12 mouse cellular contexts compared by ENCODE assay signal in the genomic region with DNA sequence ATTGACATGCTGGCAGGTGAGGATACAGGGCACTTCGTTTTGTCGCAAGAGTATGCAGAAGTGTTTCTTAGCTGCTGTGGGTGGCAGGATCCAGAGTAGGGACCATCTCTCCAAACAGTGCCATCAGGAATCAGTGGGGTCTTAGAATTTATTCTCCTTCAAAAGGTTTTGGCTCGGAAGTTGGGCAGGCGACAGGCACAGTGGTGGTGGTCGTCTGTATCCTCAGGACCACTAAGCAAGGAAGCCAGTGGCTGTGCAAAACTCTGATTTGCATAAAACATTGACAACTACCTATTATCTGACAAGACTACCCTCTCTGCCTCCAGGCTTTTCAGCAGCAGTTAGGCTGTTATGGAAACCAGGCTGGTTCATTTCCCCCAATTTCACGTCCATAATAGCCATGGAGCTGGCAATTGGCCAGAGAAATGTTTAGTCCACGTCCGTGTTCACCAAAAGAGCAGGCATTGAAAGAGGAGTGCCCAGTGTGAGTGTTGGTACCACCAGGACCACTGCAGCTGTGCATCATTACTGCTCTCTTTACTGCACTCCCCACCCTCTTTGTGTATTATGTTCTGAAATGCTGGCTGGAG.
A peak's percentile ranks its signal among the peaks of the same experiment; 100 is the strongest.
DNase-seq lines count a peak whose midpoint lies in the region; ATAC-seq lines count a peak whose summit lies in the region.
"Had no signal": no experiment of that assay in that cellular context is flagged by ENCODE, and none has a peak within 500 bp of the region (broad histone marks: within the 10 kb centered on the region; RNA-seq: fewer than 3 reads in every experiment).

No protein-coding gene starts in this region.

- H3K4me2 ChIP-seq in hindbrain, embryonic 11.5 days (replicated peaks; ENCODE audit: low read depth, low read length) = peak overlapping the region; percentile 14; the same call in 1 of the 2 replicates
- peak overlapping the region; percentile 36 for H3K4me2 ChIP-seq in midbrain, embryonic 15.5 days
- H3K4me2 ChIP-seq: lung, embryonic 15.5 days had no signal

- H3K4me3 ChIP-seq in hindbrain, embryonic 11.5 days (ENCODE audit: low read depth, low read length) = no peak overlapping the region
- no peak overlapping the region for H3K4me3 ChIP-seq in midbrain, embryonic 15.5 days
- H3K4me3 ChIP-seq: limb, embryonic 13.5 days; lung, embryonic 15.5 days had no signal

- no peaks in the 10 kb centered on the region for H3K9me3 ChIP-seq in hindbrain, embryonic 11.5 days (ENCODE audit: control insufficient read depth, low read length)
- no peaks in the 10 kb centered on the region for H3K9me3 ChIP-seq in midbrain, embryonic 15.5 days
- H3K9me3 ChIP-seq: limb, embryonic 13.5 days; lung, embryonic 15.5 days had no signal

- no peaks in the 10 kb centered on the region for H3K27me3 ChIP-seq in hindbrain, embryonic 11.5 days (ENCODE audit: control insufficient read depth, insufficient read depth, low read length)
- no peaks in the 10 kb centered on the region for H3K27me3 ChIP-seq in midbrain, embryonic 15.5 days (replicated peaks)
- H3K27me3 ChIP-seq: lung, embryonic 15.5 days had no signal

- DNase-seq in right cerebral cortex, postnatal 10 days (ENCODE audit: low spot score in 2 of 2) = peak; percentile 44 to 46
- DNase-seq in right cerebral cortex, postnatal 36 days (ENCODE audit: low spot score in 2 of 2) = no peak
- DNase-seq in hindbrain, embryonic 11.5 days (ENCODE audit: low spot score) = peak; percentile 36
- DNase-seq in layer of hippocampus, postnatal 10 days (ENCODE audit: low spot score in 2 of 2) = no peak
- no peak for DNase-seq in layer of hippocampus, adult 8-10 months (ENCODE audit: low spot score in 2 of 2)
- no peak for DNase-seq in cerebellum, adult 11 months
- DNase-seq: adrenal gland, adult 2 months; kidney, adult 2 months; thymus, adult 2 months had no signal

- peak overlapping the region; percentile 71; the same call in 1 of the 2 replicates for H3K27ac ChIP-seq in hindbrain, embryonic 11.5 days (ENCODE audit: low read depth, low read length)
- H3K27ac ChIP-seq in midbrain, embryonic 15.5 days = peak overlapping the region; percentile 71
- H3K27ac ChIP-seq: limb, embryonic 13.5 days; lung, embryonic 15.5 days had no signal

- H3K9ac ChIP-seq in hindbrain, embryonic 11.5 days (ENCODE audit: low read depth, low read length) = no peak overlapping the region
- H3K9ac ChIP-seq in midbrain, embryonic 15.5 days = no peak overlapping the region
- H3K9ac ChIP-seq: limb, embryonic 13.5 days; lung, embryonic 15.5 days had no signal

- 31% methylated on average over 8 of the region's 8 CpGs for WGBS in hindbrain, embryonic 11.5 days
- WGBS in midbrain, embryonic 15.5 days = 6% methylated on average over 8 of the region's 8 CpGs

- no peaks in the 10 kb centered on the region for H3K36me3 ChIP-seq in hindbrain, embryonic 11.5 days (ENCODE audit: control insufficient read depth, insufficient read depth, low read length)
- no peaks in the 10 kb centered on the region for H3K36me3 ChIP-seq in midbrain, embryonic 15.5 days (replicated peaks)
- H3K36me3 ChIP-seq: limb, embryonic 13.5 days; lung, embryonic 15.5 days had no signal

- no peaks in the 10 kb centered on the region; the same call in 1 of the 2 replicates for H3K4me1 ChIP-seq in hindbrain, embryonic 11.5 days (replicated peaks; ENCODE audit: control insufficient read depth, insufficient read depth, low read length)
- H3K4me1 ChIP-seq in midbrain, embryonic 15.5 days = peaks cover 19% of the 10 kb centered on the region
- H3K4me1 ChIP-seq: lung, embryonic 15.5 days had no signal

- peak; percentile 71 for ATAC-seq in hindbrain, embryonic 11.5 days (ENCODE audit: low FRiP score)
- peak; percentile 71; the same call in 1 of the 2 replicates for ATAC-seq in midbrain, embryonic 15.5 days (replicated peaks)

Comparison
In these comparisons a context has a peak if more than half of its experiments do, and no peak if none do; other contexts are left out.
1. DNase-seq: peak in right cerebral cortex, postnatal 10 days (2 of 2) and hindbrain, embryonic 11.5 days (single experiment); none in right cerebral cortex, postnatal 36 days (0 of 2), layer of hippocampus, postnatal 10 days (0 of 2), layer of hippocampus, adult 8-10 months (0 of 2) and cerebellum, adult 11 months (single experiment).